Mouse (Mus musculus): ENCODE measurements around the gene Aimp2.
A peak's percentile ranks its signal among the peaks of the same experiment; 100 is the strongest.

The Aimp2 gene

GRCm38 (mm10) chr5:143909417-143910400 is at the start of gene Aimp2, which contains the start of gene Pms2:
TSS of gene Aimp2 (minus strand) at chr5:143909847.
TSS of gene Pms2 (plus strand) at chr5:143909964.
- DNase-seq (ENCODE audit: low spot score): peak; percentile 99

- DNase-seq (ENCODE audit: low spot score): no peak
Observed at GRCm38 (mm10) chr5:143957101-143957500, 47.5 kb upstream of the Aimp2 start.

GRCm38 (mm10) chr5:143950016-143950415 is 40.4 kb upstream of the Aimp2 start:
- no peak for DNase-seq (ENCODE audit: low spot score)

- DNase-seq (ENCODE audit: low spot score): no peak
Observed at GRCm38 (mm10) chr5:143948361-143948760, 38.7 kb upstream of the Aimp2 start.

GRCm38 (mm10) chr5:143943231-143944125 is 33.8 kb upstream of the Aimp2 start:
- no peak for DNase-seq (ENCODE audit: low spot score)

GRCm38 (mm10) chr5:143941588-143941987 is 31.9 kb upstream of the Aimp2 start:
- no peak for DNase-seq (ENCODE audit: low spot score)

- no peak for DNase-seq (ENCODE audit: low spot score)
Observed at GRCm38 (mm10) chr5:143936156-143936555, 26.5 kb upstream of the Aimp2 start.

- DNase-seq (ENCODE audit: low spot score): no peak
Observed at GRCm38 (mm10) chr5:143933875-143934274, 24.2 kb upstream of the Aimp2 start.

- no peak for DNase-seq (ENCODE audit: low spot score)
Observed at GRCm38 (mm10) chr5:143933414-143933813, 23.8 kb upstream of the Aimp2 start.

GRCm38 (mm10) chr5:143932831-143933230 is 23.2 kb upstream of the Aimp2 start, which contains the start of gene Rsph10b:
TSS of gene Rsph10b (plus strand) at chr5:143933035.
- DNase-seq (ENCODE audit: low spot score): peak; percentile 54

GRCm38 (mm10) chr5:143931863-143932580 is 22.4 kb upstream of the Aimp2 start:
- DNase-seq (ENCODE audit: low spot score): no peak

GRCm38 (mm10) chr5:143930656-143931055 is 21.0 kb upstream of the Aimp2 start:
- no peak for DNase-seq (ENCODE audit: low spot score)

- no peak for DNase-seq (ENCODE audit: low spot score)
Observed at GRCm38 (mm10) chr5:143929291-143929690, 19.6 kb upstream of the Aimp2 start.

GRCm38 (mm10) chr5:143927875-143928274 is 18.2 kb upstream of the Aimp2 start, which contains the start of gene Gm42421:
TSS of gene Gm42421 (plus strand) at chr5:143928175.
- DNase-seq (ENCODE audit: low spot score): no peak

GRCm38 (mm10) chr5:143924781-143925452 is 15.3 kb upstream of the Aimp2 start:
- DNase-seq (ENCODE audit: low spot score): no peak

GRCm38 (mm10) chr5:143918120-143918519 is 8.5 kb upstream of the Aimp2 start:
- no peak for DNase-seq (ENCODE audit: low spot score)

- DNase-seq (ENCODE audit: low spot score): peak; percentile 72
Observed at GRCm38 (mm10) chr5:143917418-143917817, 7.8 kb upstream of the Aimp2 start.

- no peak for DNase-seq (ENCODE audit: low spot score)
Observed at GRCm38 (mm10) chr5:143916221-143916620, 6.6 kb upstream of the Aimp2 start.

GRCm38 (mm10) chr5:143908926-143909325 is 721 bp downstream of the Aimp2 start:
- DNase-seq (ENCODE audit: low spot score): peak; percentile 24

- no peak for DNase-seq (ENCODE audit: low spot score)
Observed at GRCm38 (mm10) chr5:143906429-143906828, 3.2 kb downstream of the Aimp2 start.

GRCm38 (mm10) chr5:143903813-143904212 is 5.8 kb downstream of the Aimp2 start:
- no peak for DNase-seq (ENCODE audit: low spot score)
